Mouse (Mus musculus): ENCODE results near the gene Zmpste24. TPM values are rescaled to one million over a fixed set of nuclear protein-coding genes. Genes with fewer than 3 reads are reported as not detected.

The Zmpste24 gene
- total and polyA plus RNA-seq, 3 experiments = 19.7 to 55.6 (median 45.1) TPM

Other genes with a start within 250 kb of the Zmpste24 start
- gene Rims3, start 243.4 kb downstream of the Zmpste24 start, total RNA-seq (2021) = 10 to 100 TPM in 1 of 2 experiments, 1 to 10 TPM in 1; 5.8 to 11.0 TPM
- gene Rims3, start 243.4 kb downstream of the Zmpste24 start, polyA plus RNA-seq (2012; rRNA removed) = 6.9 and 7.3 TPM in 2 replicates
- 10 to 100 TPM in 1 of 2 experiments, 1 to 10 TPM in 1; 6.9 to 10.2 TPM for gene Exo5, start 173.2 kb downstream of the Zmpste24 start, total RNA-seq (2021)
- gene Exo5, start 173.2 kb downstream of the Zmpste24 start, polyA plus RNA-seq (2012; rRNA removed) = 0.80 and 1.4 TPM in 2 replicates
- 1 to 10 TPM; 1.5 to 3.2 TPM for gene Zfp69, start 146.5 kb downstream of the Zmpste24 start, total RNA-seq (2021)
- 3.5 and 3.7 TPM in 2 replicates for gene Zfp69, start 146.5 kb downstream of the Zmpste24 start, polyA plus RNA-seq (2012; rRNA removed)
- 10 to 100 TPM; 37.8 to 38.1 TPM for gene Smap2, start 81.0 kb downstream of the Zmpste24 start, total RNA-seq (2021)
- gene Smap2, start 81.0 kb downstream of the Zmpste24 start, polyA plus RNA-seq (2012; rRNA removed) = 14.3 and 20.4 TPM in 2 replicates
- gene Col9a2, start 58.9 kb downstream of the Zmpste24 start, total RNA-seq (2021) = under 1 TPM; 0.21 to 0.23 TPM
- 0.47 and 0.76 TPM in 2 replicates for gene Col9a2, start 58.9 kb downstream of the Zmpste24 start, polyA plus RNA-seq (2012; rRNA removed)
- not detected for gene Tmco2, start 11.0 kb upstream of the Zmpste24 start, total RNA-seq (2021)
- not detected in 2 replicates for gene Tmco2, start 11.0 kb upstream of the Zmpste24 start, polyA plus RNA-seq (2012; rRNA removed)
- 10 to 100 TPM; 11.7 to 16.1 TPM for gene Rlf, start 116.8 kb upstream of the Zmpste24 start, total RNA-seq (2021)
- gene Rlf, start 116.8 kb upstream of the Zmpste24 start, polyA plus RNA-seq (2012; rRNA removed) = 0.88 and 1.1 TPM in 2 replicates
- not detected for gene Gm12888, start 226.7 kb upstream of the Zmpste24 start, total RNA-seq (2021)
- gene Gm12888, start 226.7 kb upstream of the Zmpste24 start, polyA plus RNA-seq (2012; rRNA removed) = not detected in 2 replicates